Mouse (Mus musculus) forebrain, embryonic 12.5 days (tissue): ENCODE results near the gene Phyhipl. TPM values are rescaled to one million over a fixed set of nuclear protein-coding genes. Genes with fewer than 3 reads are reported as not detected.

ENCODE experiments used
- ATAC-seq: fragments of 200-750 bp; cut with Nextera tagmentation; 2 replicates; pipeline ENCODE4 v1.8.0; 2017; ENCODE audit warnings: moderate TSS enrichment; ENCODE audit not compliant: low FRiP score
- H3K27ac ChIP-seq: fragments of 300-500 bp; sonication (generic); 2 replicates; pipeline ENCODE4 v1.5.1; 2016; ENCODE audit warnings: mild to moderate bottlenecking
- H3K27me3 ChIP-seq: fragments of 300-500 bp; sonication (generic); 2 replicates; pipeline ENCODE4 v1.6.1; 2016; ENCODE audit warnings: mild to moderate bottlenecking
- H3K36me3 ChIP-seq: fragments of 300-500 bp; sonication (generic); replicated peaks from 2 replicates; pipeline ENCODE4 v1.6.1; 2016; ENCODE audit warnings: mild to moderate bottlenecking
- H3K4me1 ChIP-seq: fragments of 300-500 bp; sonication (generic); 2 replicates; pipeline ENCODE4 v1.6.1; 2016
- H3K4me2 ChIP-seq: fragments of 300-500 bp; sonication (generic); 2 replicates; pipeline ENCODE4 v1.6.1; 2016; ENCODE audit warnings: mild to moderate bottlenecking, moderate library complexity
- H3K4me3 ChIP-seq: fragments of 300-500 bp; sonication (generic); replicated peaks from 2 replicates; pipeline ENCODE4 v1.5.1; 2016; ENCODE audit warnings: mild to moderate bottlenecking
- H3K9ac ChIP-seq: fragments of 300-500 bp; sonication (generic); 2 replicates; pipeline ENCODE4 v1.6.1; 2016; ENCODE audit warnings: mild to moderate bottlenecking
- H3K9me3 ChIP-seq: fragments of 300-500 bp; sonication (generic); 2 replicates; pipeline ENCODE4 v1.6.1; 2016
- WGBS: fragments of 180-500 bp; shearing (Covaris S2); methylation state at CpG from one replicate; pipeline ENCODE4 v1.1.7; 2016; 5-methylcytosine and 5-hydroxymethylcytosine counted together
- polyA plus RNA-seq: library from polyadenylated mRNA; unstranded; fragments of >200 nt; fragmentation: Nextera tagmentation; extraction: Ambion mirVana; gene quantifications from 2 replicates; pipeline ENCODE4 v1.2.1, GENCODE M21; 2016

Phyhipl gene
- polyA plus RNA-seq, 1 experiment from 2014 or later = 55.0 TPM

- Histone ChIP-seq H3K9ac (no peak overlapping the region), H3K27me3 (no peaks in the 10 kb centered on the region), H3K9me3 (no peaks in the 10 kb centered on the region), H3K27ac (no peak overlapping the region), H3K4me3 (no peak overlapping the region), H3K4me1 (no peaks in the 10 kb centered on the region), H3K36me3 (peaks cover 35% of the 10 kb centered on the region), H3K4me2 (no peak overlapping the region)
- no peak for ATAC-seq
- 81% methylated on average over 6 of the region's 6 CpGs for WGBS
Observed at GRCm38 (mm10) chr10:70542857-70543256, 112.9 kb downstream of the Phyhipl start.

- Histone ChIP-seq H3K36me3 (peaks cover 30% of the 10 kb centered on the region), H3K27me3 (no peaks in the 10 kb centered on the region), H3K9me3 (no peaks in the 10 kb centered on the region), H3K27ac (no peak overlapping the region), H3K4me1 (no peaks in the 10 kb centered on the region), H3K4me2 (no peak overlapping the region), H3K4me3 (no peak overlapping the region), H3K9ac (no peak overlapping the region)
- ATAC-seq = no peak
- 85% methylated on average over 9 of the region's 9 CpGs for WGBS
Observed at GRCm38 (mm10) chr10:70540456-70541195, 115.1 kb downstream of the Phyhipl start.

- H3K4me3 ChIP-seq = no peak overlapping the region
- H3K27ac ChIP-seq = no peak overlapping the region
- H3K27me3 ChIP-seq = no peaks in the 10 kb centered on the region
- no peak overlapping the region for H3K4me2 ChIP-seq
- 93% methylated on average over 9 of the region's 9 CpGs for WGBS
- H3K36me3 ChIP-seq = peaks cover 22% of the 10 kb centered on the region
- no peak for ATAC-seq
- no peak overlapping the region for H3K9ac ChIP-seq
- no peaks in the 10 kb centered on the region for H3K4me1 ChIP-seq
- H3K9me3 ChIP-seq = no peaks in the 10 kb centered on the region
Observed at GRCm38 (mm10) chr10:70539251-70539650, 116.5 kb downstream of the Phyhipl start.

- Histone ChIP-seq H3K27me3 (no peaks in the 10 kb centered on the region), H3K27ac (no peak overlapping the region), H3K4me3 (no peak overlapping the region), H3K36me3 (peaks cover 20% of the 10 kb centered on the region), H3K9ac (no peak overlapping the region), H3K9me3 (no peaks in the 10 kb centered on the region), H3K4me2 (no peak overlapping the region), H3K4me1 (no peaks in the 10 kb centered on the region)
- 96% methylated on average over 10 of the region's 10 CpGs for WGBS
- no peak for ATAC-seq
Observed at GRCm38 (mm10) chr10:70537694-70538093, 118.1 kb downstream of the Phyhipl start.

GRCm38 (mm10) chr10:70535401-70535800 is 120.4 kb downstream of the Phyhipl start:
- Histone ChIP-seq H3K4me3 (no peak overlapping the region), H3K9ac (no peak overlapping the region), H3K27me3 (no peaks in the 10 kb centered on the region), H3K4me2 (no peak overlapping the region), H3K9me3 (no peaks in the 10 kb centered on the region), H3K36me3 (peaks cover 19% of the 10 kb centered on the region), H3K4me1 (no peaks in the 10 kb centered on the region), H3K27ac (no peak overlapping the region)
- 94% methylated on average over 12 of the region's 12 CpGs for WGBS
- no peak for ATAC-seq

GRCm38 (mm10) chr10:70534571-70534970 is 121.2 kb downstream of the Phyhipl start:
- Histone ChIP-seq H3K27me3 (no peaks in the 10 kb centered on the region), H3K4me3 (no peak overlapping the region), H3K4me1 (no peaks in the 10 kb centered on the region), H3K27ac (no peak overlapping the region), H3K9ac (no peak overlapping the region), H3K9me3 (no peaks in the 10 kb centered on the region), H3K36me3 (peaks cover 19% of the 10 kb centered on the region), H3K4me2 (no peak overlapping the region)
- WGBS = 98% methylated on average over 10 of the region's 10 CpGs
- ATAC-seq = no peak

- WGBS = 91% methylated on average over 12 of the region's 12 CpGs
- Histone ChIP-seq H3K9me3 (no peaks in the 10 kb centered on the region), H3K4me2 (no peak overlapping the region), H3K9ac (no peak overlapping the region), H3K27me3 (no peaks in the 10 kb centered on the region), H3K27ac (no peak overlapping the region), H3K4me1 (no peaks in the 10 kb centered on the region), H3K36me3 (peaks cover 16% of the 10 kb centered on the region), H3K4me3 (no peak overlapping the region)
- no peak for ATAC-seq
Observed at GRCm38 (mm10) chr10:70533986-70534385, 121.8 kb downstream of the Phyhipl start.

GRCm38 (mm10) chr10:70533301-70533781 is 122.4 kb downstream of the Phyhipl start:
- no peaks in the 10 kb centered on the region for H3K4me1 ChIP-seq
- ATAC-seq = no peak
- H3K9me3 ChIP-seq = no peaks in the 10 kb centered on the region
- H3K4me2 ChIP-seq = no peak overlapping the region
- H3K36me3 ChIP-seq = peaks cover 12% of the 10 kb centered on the region
- H3K9ac ChIP-seq = no peak overlapping the region
- no peak overlapping the region for H3K4me3 ChIP-seq
- 71% methylated on average over 8 of the region's 8 CpGs for WGBS
- no peak overlapping the region for H3K27ac ChIP-seq
- H3K27me3 ChIP-seq = no peaks in the 10 kb centered on the region

GRCm38 (mm10) chr10:70532249-70532648 is 123.5 kb downstream of the Phyhipl start:
- H3K9ac ChIP-seq = no peak overlapping the region
- H3K27me3 ChIP-seq = no peaks in the 10 kb centered on the region
- H3K4me1 ChIP-seq = no peaks in the 10 kb centered on the region
- H3K4me3 ChIP-seq = no peak overlapping the region
- H3K36me3 ChIP-seq = peaks cover 6% of the 10 kb centered on the region
- no peak overlapping the region for H3K4me2 ChIP-seq
- no peaks in the 10 kb centered on the region for H3K9me3 ChIP-seq
- 95% methylated on average over 9 of the region's 9 CpGs for WGBS
- ATAC-seq = no peak
- H3K27ac ChIP-seq = no peak overlapping the region

GRCm38 (mm10) chr10:70530185-70530823 is 125.5 kb downstream of the Phyhipl start:
- Histone ChIP-seq H3K27ac (no peak overlapping the region), H3K9me3 (no peaks in the 10 kb centered on the region), H3K27me3 (no peaks in the 10 kb centered on the region), H3K36me3 (no peaks in the 10 kb centered on the region; the same call in 1 of the 2 replicates), H3K4me1 (no peaks in the 10 kb centered on the region), H3K4me3 (no peak overlapping the region), H3K4me2 (no peak overlapping the region), H3K9ac (no peak overlapping the region)
- no peak for ATAC-seq
- WGBS = 88% methylated on average over 12 of the region's 12 CpGs

GRCm38 (mm10) chr10:70521379-70521778 is 134.4 kb downstream of the Phyhipl start:
- Histone ChIP-seq H3K9ac (0 out of 2 replicates have a peak overlapping the region, but pooled peaks have one; percentile 57), H3K27ac (no peak overlapping the region), H3K4me3 (peak overlapping the region; percentile 46), H3K4me2 (peak overlapping the region; percentile 77), H3K27me3 (peaks cover 15% of the 10 kb centered on the region), H3K9me3 (no peaks in the 10 kb centered on the region), H3K36me3 (peaks cover 4% of the 10 kb centered on the region; the same call in 1 of the 2 replicates), H3K4me1 (peaks cover 27% of the 10 kb centered on the region)
- no peak for ATAC-seq
- 17% methylated on average over 5 of the region's 5 CpGs for WGBS

- peaks cover 4% of the 10 kb centered on the region; the same call in 1 of the 2 replicates for H3K36me3 ChIP-seq
- peak; percentile 88 for ATAC-seq
- H3K4me3 ChIP-seq = peak overlapping the region; percentile 46
- H3K27me3 ChIP-seq = peaks cover 15% of the 10 kb centered on the region
- H3K27ac ChIP-seq = peak overlapping the region; percentile 57
- peak overlapping the region; percentile 57 for H3K9ac ChIP-seq
- peaks cover 27% of the 10 kb centered on the region for H3K4me1 ChIP-seq
- peak overlapping the region; percentile 77 for H3K4me2 ChIP-seq
- WGBS = under 1% methylated on average over 38 of the region's 38 CpGs
- H3K9me3 ChIP-seq = no peaks in the 10 kb centered on the region
Observed at GRCm38 (mm10) chr10:70520143-70521131, 135.3 kb downstream of the Phyhipl start.
